Mouse (Mus musculus) CH12.LX (cell line): ENCODE data around the gene Tctn3. TPM values are rescaled to one million over a fixed set of nuclear protein-coding genes. Genes with fewer than 3 reads are reported as not detected.

Experiments used
- DNase-seq: peaks from one replicate; pipeline ENCODE4 v3.0.0-alpha.2; 2013; ENCODE audit errors: extremely low read depth
- H3K27ac ChIP-seq: 2 replicates; pipeline ENCODE4 v1.5.1; 2012; ENCODE audit warnings: low read depth, mild to moderate bottlenecking, control low read depth, moderate library complexity; ENCODE audit not compliant: insufficient read depth
- H3K27me3 ChIP-seq: replicated peaks from 2 replicates; pipeline ENCODE3; 2012; ENCODE audit warnings: inconsistent platforms
- H3K36me3 ChIP-seq, 2 experiments: replicated peaks in 1 of 2; 2 replicates each; pipeline versions ENCODE3 to v1.6.1; 2012; ENCODE audit warnings: inconsistent platforms in 1 of 2, low read length in 1 of 2, mild to moderate bottlenecking in 1 of 2, mixed read lengths in 1 of 2, moderate library complexity in 1 of 2; ENCODE audit not compliant: control insufficient read depth in 1 of 2, insufficient read depth in 1 of 2
- H3K4me1 ChIP-seq, 2 experiments: 2 replicates each; pipeline ENCODE4 v1.6.1; 2012; ENCODE audit warnings: inconsistent platforms in 1 of 2, moderate library complexity in 1 of 2; ENCODE audit not compliant: insufficient read depth in 2 of 2, control insufficient read depth in 1 of 2
- H3K4me2 ChIP-seq: 2 replicates; pipeline ENCODE4 v1.6.1; 2012; ENCODE audit warnings: low read depth, mild to moderate bottlenecking, control low read depth; ENCODE audit not compliant: poor library complexity, insufficient read depth, severe bottlenecking
- H3K4me3 ChIP-seq, 3 experiments: fragments of 150-350 bp in 1 of 3; sonication (generic) in 1 of 3; replicated peaks in 1 of 3; 2 replicates each; pipeline versions ENCODE3 to v1.5.1; 2011 to 2012; ENCODE audit warnings: low read depth in 2 of 3, low read length in 2 of 3, mild to moderate bottlenecking in 2 of 3, moderate library complexity in 2 of 3, control low read depth in 1 of 3, improper control_type of control experiment in 1 of 3, inconsistent platforms in 1 of 3, mixed read lengths in 1 of 3; ENCODE audit not compliant: poor library complexity in 1 of 3
- H3K79me2 ChIP-seq: replicated peaks from 2 replicates; pipeline ENCODE4 v1.6.1; 2012; ENCODE audit warnings: mild to moderate bottlenecking, moderate library complexity; ENCODE audit not compliant: control insufficient read depth, poor library complexity, insufficient read depth, severe bottlenecking; ENCODE audit errors: extremely low read depth
- H3K9ac ChIP-seq: 2 replicates; pipeline ENCODE4 v1.6.1; 2012; ENCODE audit warnings: low read depth, mild to moderate bottlenecking, control low read depth, moderate library complexity; ENCODE audit not compliant: insufficient read depth
- H3K9me3 ChIP-seq: replicated peaks from 2 replicates; pipeline ENCODE3; 2012; ENCODE audit warnings: low read length, inconsistent platforms, mixed read lengths
- CHD1 ChIP-seq: IDR thresholded peaks from 2 replicates; pipeline ENCODE4 v1.6.1; 2012; ENCODE audit warnings: low read depth, low read length, improper control_type of control experiment, inconsistent platforms
- CHD2 ChIP-seq: IDR thresholded peaks from 2 replicates; pipeline ENCODE4 v1.6.1; 2011; ENCODE audit warnings: low read length, improper control_type of control experiment
- CTCF ChIP-seq, 2 experiments: IDR thresholded peaks in 1 of 2; conservative IDR thresholded peaks in 1 of 2; 2 replicates each; pipeline ENCODE4 v1.5.1; 2011 to 2012; ENCODE audit warnings: low read depth in 2 of 2, low read length in 2 of 2, improper control_type of control experiment in 1 of 2, inconsistent platforms in 1 of 2, mild to moderate bottlenecking in 1 of 2, moderate library complexity in 1 of 2
- ELF1 ChIP-seq: IDR thresholded peaks from 2 replicates; pipeline ENCODE4 v1.6.1; 2014; ENCODE audit warnings: low read depth, mild to moderate bottlenecking, inconsistent platforms, low read length, improper control_type of control experiment
- EP300 ChIP-seq: IDR thresholded peaks from 2 replicates; pipeline ENCODE4 v1.6.1; 2011; ENCODE audit warnings: low read length, improper control_type of control experiment
- ETS1 ChIP-seq: conservative IDR thresholded peaks from 2 replicates; pipeline ENCODE4 v1.6.1; 2012; ENCODE audit warnings: low read depth, mild to moderate bottlenecking, inconsistent platforms, low read length, improper control_type of control experiment, moderate library complexity
- GABPA ChIP-seq: IDR thresholded peaks from 2 replicates; pipeline ENCODE4 v1.6.1; 2012; ENCODE audit warnings: low read depth, low read length, improper control_type of control experiment, inconsistent platforms; ENCODE audit not compliant: insufficient replicate concordance
- HCFC1 ChIP-seq: IDR thresholded peaks from 2 replicates; pipeline ENCODE4 v1.6.1; 2012; ENCODE audit warnings: low read depth, mild to moderate bottlenecking, inconsistent platforms, low read length, improper control_type of control experiment
- IRF4 ChIP-seq: IDR thresholded peaks from 2 replicates; pipeline ENCODE4 v1.6.1; 2014; ENCODE audit warnings: low read depth, mild to moderate bottlenecking, inconsistent platforms, low read length, improper control_type of control experiment
- JUN ChIP-seq: IDR thresholded peaks from 2 replicates; pipeline ENCODE4 v1.6.1; 2011; ENCODE audit warnings: low read depth, mild to moderate bottlenecking, low read length, improper control_type of control experiment, moderate library complexity; ENCODE audit not compliant: insufficient read depth
- KAT2A ChIP-seq: IDR thresholded peaks from 2 replicates; pipeline ENCODE4 v1.6.1; 2012; ENCODE audit warnings: low read length, improper control_type of control experiment, inconsistent platforms; ENCODE audit not compliant: insufficient replicate concordance
- MAFK ChIP-seq: IDR thresholded peaks from 2 replicates; pipeline ENCODE4 v1.6.1; 2011; ENCODE audit warnings: low read length, improper control_type of control experiment; ENCODE audit not compliant: insufficient replicate concordance
- MAX ChIP-seq: IDR thresholded peaks from 2 replicates; pipeline ENCODE4 v1.6.1; 2011; ENCODE audit warnings: low read length, improper control_type of control experiment
- MAZ ChIP-seq: IDR thresholded peaks from 2 replicates; pipeline ENCODE4 v1.6.1; 2012; ENCODE audit warnings: low read depth, mild to moderate bottlenecking, inconsistent platforms, low read length, improper control_type of control experiment, moderate library complexity
- MXI1 ChIP-seq: IDR thresholded peaks from 2 replicates; pipeline ENCODE4 v1.6.1; 2011; ENCODE audit warnings: mild to moderate bottlenecking, low read depth, low read length, improper control_type of control experiment
- MYC ChIP-seq: IDR thresholded peaks from 2 replicates; pipeline ENCODE4 v1.6.1; 2011; ENCODE audit warnings: low read depth, mild to moderate bottlenecking, improper control_type of control experiment, low read length
- NELFE ChIP-seq: IDR thresholded peaks from 2 replicates; pipeline ENCODE4 v1.6.1; 2011; ENCODE audit warnings: low read depth, low read length, improper control_type of control experiment
- NRF1 ChIP-seq: IDR thresholded peaks from 2 replicates; pipeline ENCODE4 v1.6.1; 2014; ENCODE audit warnings: low read depth, mild to moderate bottlenecking, inconsistent platforms, low read length, improper control_type of control experiment, moderate library complexity
- PAX5 ChIP-seq: IDR thresholded peaks from 2 replicates; pipeline ENCODE4 v1.6.1; 2012; ENCODE audit warnings: low read length, inconsistent platforms, mixed read lengths
- POLR2A ChIP-seq: IDR thresholded peaks from 2 replicates; pipeline ENCODE4 v1.6.1; 2011; ENCODE audit warnings: low read depth, mild to moderate bottlenecking, improper control_type of control experiment, low read length
- RAD21 ChIP-seq: IDR thresholded peaks from 2 replicates; pipeline ENCODE4 v1.6.1; 2011; ENCODE audit warnings: low read depth, mild to moderate bottlenecking, low read length, improper control_type of control experiment, moderate library complexity
- RCOR1 ChIP-seq: conservative IDR thresholded peaks from 2 replicates; pipeline ENCODE4 v1.6.1; 2012; ENCODE audit warnings: low read depth, mild to moderate bottlenecking, inconsistent platforms, low read length, improper control_type of control experiment
- SIN3A ChIP-seq: IDR thresholded peaks from 2 replicates; pipeline ENCODE4 v1.6.1; 2012; ENCODE audit warnings: low read length, improper control_type of control experiment, inconsistent platforms
- SMC3 ChIP-seq: IDR thresholded peaks from 2 replicates; pipeline ENCODE4 v1.6.1; 2011; ENCODE audit warnings: low read depth, low read length, improper control_type of control experiment
- TBP ChIP-seq: conservative IDR thresholded peaks from 2 replicates; pipeline ENCODE4 v1.6.1; 2011; ENCODE audit warnings: low read depth, low read length, improper control_type of control experiment
- TCF12 ChIP-seq: IDR thresholded peaks from 2 replicates; pipeline ENCODE4 v1.6.1; 2014; ENCODE audit warnings: low read depth, mild to moderate bottlenecking, inconsistent platforms, low read length, improper control_type of control experiment
- UBTF ChIP-seq: IDR thresholded peaks from 2 replicates; pipeline ENCODE4 v1.6.1; 2012; ENCODE audit warnings: low read depth, mild to moderate bottlenecking, inconsistent platforms, low read length, improper control_type of control experiment, moderate library complexity
- USF1 ChIP-seq: IDR thresholded peaks from 2 replicates; pipeline ENCODE4 v1.6.1; 2014; ENCODE audit warnings: low read depth, mild to moderate bottlenecking, inconsistent platforms, low read length, improper control_type of control experiment
- ZC3H11A ChIP-seq: IDR thresholded peaks from 2 replicates; pipeline ENCODE4 v1.6.1; 2012; ENCODE audit warnings: low read depth, mild to moderate bottlenecking, inconsistent platforms, low read length, improper control_type of control experiment
- ZKSCAN1 ChIP-seq: IDR thresholded peaks from 2 replicates; pipeline ENCODE4 v1.6.1; 2012; ENCODE audit warnings: low read depth, inconsistent platforms, low read length, improper control_type of control experiment, borderline replicate concordance
- ZMIZ1 ChIP-seq: IDR thresholded peaks from 2 replicates; pipeline ENCODE4 v1.6.1; 2012; ENCODE audit warnings: low read depth, mild to moderate bottlenecking, inconsistent platforms, low read length, improper control_type of control experiment
- ZNF384 ChIP-seq: IDR thresholded peaks from 2 replicates; pipeline ENCODE4 v1.6.1; 2012; ENCODE audit warnings: low read depth, low read length, improper control_type of control experiment, inconsistent platforms
- dilution Hi-C: fragments of 300-500 bp; cut with MboI; formaldehyde crosslinking; loops from 2 replicates; pipeline ENCODE4 v1.14.3; 2020; ENCODE audit warnings: low sequenced_read_pairs; ENCODE audit not compliant: extremely low pct_unique_long_range_greater_than_20kb, extremely low pct_ligation_motif_present
- in situ Hi-C: fragments of 300-500 bp; cut with MboI; formaldehyde crosslinking; loops from 3 replicates; pipeline ENCODE4 v1.14.3; 2019; ENCODE audit warnings: low sequenced_read_pairs, low pct_ligation_motif_present, low pct_unique_long_range_greater_than_20kb, mixed read lengths
- polyA plus RNA-seq: library from polyadenylated mRNA; unstranded; fragments of >175 nt; gene quantifications from 2 replicates; pipeline ENCODE4 v1.2.1, GENCODE M21; 2012; ENCODE audit warnings: low read depth; ENCODE audit not compliant: insufficient read length
- total RNA-seq, 2 experiments: library from RNA; depleted of rRNA; stranded (reverse); fragments of 300-350 nt in 1 of 2; fragments of >200 nt in 1 of 2; gene quantifications; 2 replicates each; pipeline ENCODE4 v1.2.3; 2012 to 2014

The Tctn3 gene
- 8.4 and 9.9 TPM in 2 replicates for total RNA-seq (2012; rRNA removed)
- 5.8 and 6.4 TPM in 2 replicates for total RNA-seq (2014; rRNA removed)
- 7.4 and 10.6 TPM in 2 replicates for polyA plus RNA-seq

DNA sequence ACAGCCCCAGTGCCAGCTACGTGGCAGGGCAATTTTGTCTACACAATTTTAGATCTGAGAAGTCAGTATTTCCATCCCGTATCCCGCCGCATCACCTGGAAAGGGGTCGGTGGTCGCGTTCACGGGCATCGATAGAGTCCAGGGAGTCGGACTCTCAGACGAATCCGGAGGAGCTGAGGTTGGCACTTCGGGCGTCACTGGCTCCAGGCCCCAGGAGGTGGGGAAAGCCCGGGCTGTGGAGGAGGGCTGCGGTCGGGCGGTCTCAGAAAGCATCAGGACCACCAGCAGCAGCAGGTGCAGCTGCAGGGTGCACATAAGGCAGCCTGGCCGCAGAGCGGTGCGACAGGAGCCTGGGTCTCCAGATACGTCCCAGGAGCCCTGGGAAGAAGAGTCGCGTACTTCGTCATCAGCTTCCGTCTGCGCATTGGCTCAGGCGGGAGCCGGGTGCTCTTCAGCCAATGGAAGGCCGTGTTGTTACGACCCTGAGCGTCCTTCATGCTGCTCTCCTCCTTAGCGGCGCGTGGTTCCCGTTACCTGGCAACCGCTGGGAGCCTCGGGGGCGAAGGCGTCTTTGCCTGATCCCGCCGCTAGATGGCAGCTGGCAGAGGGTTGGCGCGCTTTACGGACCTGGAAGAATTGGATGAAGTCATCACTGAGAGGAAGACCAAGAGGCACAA is at the start of gene Tctn3, which contains the start of gene Entpd1:
Gene Tctn3, minus strand, starts transcription at position 404 of the 677 bp plus-strand sequence.
Gene Entpd1, plus strand, starts transcription at position 537 of the 677 bp plus-strand sequence.
- Histone ChIP-seq H3K4me3 (peak within 1 kb of the TSS; percentile 79 to 90 (median 81)), H3K9me3 (no peaks in the 10 kb centered on the region), H3K4me2 (peak within 1 kb of the TSS; percentile 63; the same call in 1 of the 2 replicates), H3K9ac (peak within 1 kb of the TSS; percentile 62), H3K27ac (no peak within 1 kb of the TSS), H3K4me1 (peaks cover 10 to 26% of the 10 kb centered on the region in 2 experiments; a peak in 3 of 4 replicates), H3K79me2 (no peaks in the 10 kb centered on the region), H3K27me3 (no peaks in the 10 kb centered on the region)
- DNase-seq = peak; percentile 98
- dilution Hi-C loops = no loop called here
- in situ Hi-C loops = loop anchor here (5.0 to 25.0 kb wide), 3 partner anchors 35 to 400 kb away; no protein-coding TSS in a partner anchor
- TF ChIP-seq MAFK = no peak
- TF ChIP-seq CHD1 = no peak
- peak; percentile 82 for TF ChIP-seq HCFC1
- no peak for TF ChIP-seq ZMIZ1
- no peak for TF ChIP-seq TBP
- TF ChIP-seq ZNF384 = no peak
- peak; percentile 43; the same call in 1 of the 2 replicates for TF ChIP-seq ZC3H11A
- TF ChIP-seq MAX = no peak
- 0 out of 2 replicates have a peak, but pooled peaks have one; percentile 45 for TF ChIP-seq JUN
- peak; percentile 34; the same call in 1 of the 2 replicates for TF ChIP-seq IRF4
- no peak for TF ChIP-seq USF1
- TF ChIP-seq NRF1 = peak; percentile 65
- TF ChIP-seq POLR2A = peak; percentile 58
- no peak; the same call in 1 of the 2 replicates for TF ChIP-seq TCF12
- peak; percentile 97 for TF ChIP-seq SMC3
- TF ChIP-seq ETS1 = no peak
- peak; percentile 82; the same call in 1 of the 2 replicates for TF ChIP-seq CHD2
- TF ChIP-seq MXI1 = peak; percentile 89
- no peak for TF ChIP-seq GABPA
- no peak for TF ChIP-seq MAZ
- TF ChIP-seq ZKSCAN1 = no peak
- TF ChIP-seq SIN3A = peak; percentile 99
- TF ChIP-seq PAX5 = no peak
- TF ChIP-seq CTCF (conservative IDR thresholded peaks at IDR 0.05 in 1 of 2, IDR thresholded peaks at IDR 0.05 in 1 of 2; ENCODE audit: low read depth in 2 of 2, low read length in 2 of 2) = peak; percentile 54 to 96; a peak in 3 of 4 replicates
- no peak for TF ChIP-seq UBTF
- peak; percentile 77 for TF ChIP-seq ELF1
- TF ChIP-seq EP300 = no peak
- no peak for TF ChIP-seq KAT2A
- TF ChIP-seq RAD21 = peak; percentile 83
- no peak for TF ChIP-seq NELFE
- TF ChIP-seq RCOR1 = no peak
- TF ChIP-seq MYC = 0 out of 2 replicates have a peak, but pooled peaks have one; percentile 69
- TF ChIP-seq, all 38 proteins: peak for 14
- H3K36me3 ChIP-seq = peaks cover 17 to 31% of the 10 kb centered on the region in 2 experiments
